Mouse (Mus musculus) thymus, postnatal 0 days (tissue): Measurements from ENCODE around the gene Slc25a21. TPM values are rescaled to one million over a fixed set of nuclear protein-coding genes. Genes with fewer than 3 reads are reported as not detected.

ENCODE experiments used
- DNase-seq: peaks from one replicate; pipeline ENCODE4 v3.0.0-alpha.2; 2015; ENCODE audit warnings: low spot score
- polyA plus RNA-seq: library from polyadenylated mRNA; unstranded; fragments of >200 nt; fragmentation: Nextera tagmentation; extraction: Ambion mirVana; gene quantifications from 2 replicates; pipeline ENCODE4 v1.2.1, GENCODE M21; 2015

Slc25a21 gene
- polyA plus RNA-seq, 1 experiment from 2014 or later: 0.66 TPM

DNA sequence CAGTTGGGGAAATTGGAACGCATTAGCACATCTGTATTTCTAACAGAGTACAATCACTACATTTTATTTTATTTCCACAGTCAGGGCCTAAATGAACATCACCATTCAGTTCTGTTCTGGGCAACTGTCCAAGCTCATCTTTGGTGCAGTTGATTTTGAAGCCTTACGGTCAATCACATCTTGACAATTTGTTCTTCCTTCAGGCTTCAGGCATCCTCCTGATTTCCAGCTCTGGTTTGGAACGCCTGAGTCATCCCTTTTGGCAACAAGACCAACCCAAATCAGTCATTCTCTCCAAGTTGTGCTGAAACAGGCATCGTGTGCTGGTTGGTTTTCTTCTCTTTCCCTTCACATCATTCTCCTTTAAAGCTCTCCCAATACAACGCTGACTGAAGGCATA is 416.1 kb downstream of the Slc25a21 start:
- no peak for DNase-seq

GRCm38 (mm10) chr12:56779621-56780020 is 417.7 kb downstream of the Slc25a21 start:
- no peak for DNase-seq

- no peak for DNase-seq
These were observed 423.3 kb downstream of the Slc25a21 start for GRCm38 (mm10) chr12:56773941-56774340.

- no peak for DNase-seq
These were observed 427.9 kb downstream of the Slc25a21 start for GRCm38 (mm10) chr12:56769421-56769820.

- DNase-seq: no peak
These were observed 429.8 kb downstream of the Slc25a21 start for GRCm38 (mm10) chr12:56767474-56767873.

GRCm38 (mm10) chr12:56737104-56737503 is 460.2 kb downstream of the Slc25a21 start:
- DNase-seq: no peak

DNA sequence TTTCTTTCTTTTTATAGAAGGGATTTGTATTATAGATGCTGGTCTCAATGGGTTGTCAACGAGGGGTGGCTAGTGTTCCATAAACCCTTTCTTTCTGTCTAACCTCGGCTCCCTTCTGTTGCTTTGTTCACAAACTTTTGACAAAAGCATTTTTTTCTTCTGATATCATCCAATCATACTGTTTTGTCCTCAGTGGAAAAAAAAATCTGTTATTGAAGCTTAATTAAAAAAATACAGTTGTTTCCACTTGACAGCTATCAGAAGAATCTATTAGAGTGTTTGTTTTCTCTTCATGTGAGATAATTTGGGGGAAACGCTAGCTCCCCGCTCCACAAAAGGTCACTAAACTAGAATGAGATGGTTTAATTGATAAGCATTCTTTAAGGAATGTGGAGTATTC is 469.6 kb downstream of the Slc25a21 start:
- no peak for DNase-seq

- DNase-seq: no peak
These were observed 478.6 kb downstream of the Slc25a21 start for GRCm38 (mm10) chr12:56718707-56719051.

DNA sequence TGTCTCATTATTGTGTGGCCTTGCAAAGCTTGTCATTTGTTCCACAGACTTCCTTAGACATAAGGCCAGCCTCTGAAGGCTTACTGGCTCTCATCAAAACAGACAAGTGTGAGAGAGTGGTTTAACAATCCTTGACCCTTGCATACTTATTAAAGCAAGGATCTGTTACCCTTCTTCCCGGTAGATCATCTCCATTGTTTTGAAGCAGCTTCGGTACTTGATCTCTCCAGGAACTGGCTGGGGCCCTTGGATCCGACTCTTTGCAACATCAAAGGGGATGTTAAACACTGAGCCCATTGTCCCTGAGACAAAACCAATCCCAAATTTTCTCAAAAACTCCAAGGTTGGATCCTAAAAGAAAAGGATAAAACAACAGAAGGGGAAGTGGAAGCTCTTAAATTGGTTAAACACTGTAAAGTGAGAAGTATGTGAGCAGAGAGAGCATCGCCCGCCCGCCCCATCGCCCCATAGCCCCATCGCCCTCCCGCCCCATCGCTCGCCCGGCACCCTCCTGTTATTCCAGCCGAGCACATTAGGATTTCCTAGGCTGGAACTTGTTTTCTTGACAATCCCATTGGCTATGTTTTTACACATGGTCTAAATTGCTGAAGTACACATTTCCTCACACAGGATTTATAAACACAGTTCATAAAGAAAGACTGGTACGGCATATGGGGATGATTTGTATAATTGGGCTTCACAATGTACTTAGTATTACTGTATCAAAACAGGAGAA is 479.1 kb downstream of the Slc25a21 start:
- no peak for DNase-seq

- DNase-seq: no peak
These were observed 496.3 kb downstream of the Slc25a21 start for GRCm38 (mm10) chr12:56701004-56701403.

DNA sequence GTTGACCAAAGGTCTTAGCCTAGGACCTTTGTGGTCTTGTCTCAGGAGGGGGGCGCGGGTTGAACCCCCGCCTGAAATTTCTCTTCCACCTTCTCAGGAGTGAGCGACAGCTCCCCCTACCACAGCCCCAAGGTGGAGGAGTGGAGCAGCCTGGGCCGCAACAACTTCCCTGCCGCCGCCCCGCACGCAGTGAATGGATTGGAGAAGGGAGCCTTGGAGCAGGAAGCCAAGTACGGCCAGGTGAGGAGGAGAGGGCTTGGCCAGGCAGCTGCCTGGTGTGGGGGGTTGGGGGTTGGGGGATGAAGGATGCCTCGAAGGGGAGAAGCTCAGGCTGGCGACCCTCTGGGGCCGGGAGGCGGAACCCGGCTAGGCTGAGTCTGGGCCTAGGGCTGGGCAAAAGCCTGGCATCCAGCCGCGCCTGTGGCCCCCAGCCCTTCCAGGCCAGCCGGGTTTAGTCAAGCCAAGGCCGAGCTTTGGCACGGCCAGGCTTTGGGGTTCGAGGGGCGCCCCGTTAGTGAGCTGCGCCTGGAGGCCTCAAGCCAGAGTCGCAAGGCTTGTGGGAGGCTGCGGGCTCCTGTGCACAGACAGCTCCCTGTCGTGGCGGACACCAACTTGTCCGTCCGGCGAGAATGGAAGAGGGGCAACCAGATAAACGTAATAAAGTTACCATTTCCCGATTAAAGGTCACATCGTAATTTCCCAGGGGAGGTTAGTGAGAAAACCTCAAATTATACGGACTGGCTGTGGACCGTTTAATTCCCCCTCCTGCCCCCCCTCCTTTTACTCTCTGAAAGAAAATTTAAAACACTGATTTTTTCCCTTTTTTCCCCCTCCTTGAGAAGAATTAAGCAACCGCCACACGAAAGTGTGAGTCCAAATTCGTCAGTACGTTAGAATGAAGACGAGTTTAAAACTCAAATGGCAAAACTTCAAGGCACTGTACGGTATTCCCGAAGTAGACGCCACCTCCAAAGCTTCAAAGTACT is 497.1 kb downstream of the Slc25a21 start:
- no peak for DNase-seq

DNA sequence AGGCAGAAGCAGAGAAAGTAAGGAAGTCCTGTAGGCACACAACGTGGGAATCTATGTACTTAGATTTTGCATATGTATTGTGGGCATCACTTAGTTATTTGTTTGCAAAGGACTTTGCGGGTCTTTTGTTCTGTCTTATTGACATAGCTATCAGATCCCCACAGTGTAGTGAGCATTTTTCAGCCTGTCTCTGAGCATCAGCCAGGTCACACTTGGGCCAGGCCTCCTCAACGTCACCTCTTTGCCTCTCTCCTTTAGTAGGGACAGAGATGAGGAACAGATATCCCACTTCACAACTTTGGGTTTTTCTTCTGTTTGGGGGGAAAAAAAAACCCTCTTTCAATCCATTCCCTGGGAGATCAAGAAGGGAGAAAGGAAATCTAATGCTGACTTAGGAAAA is 497.9 kb downstream of the Slc25a21 start:
- no peak for DNase-seq

GRCm38 (mm10) chr12:56698191-56698980 is 498.9 kb downstream of the Slc25a21 start:
- no peak for DNase-seq

- DNase-seq: no peak
These were observed 499.5 kb downstream of the Slc25a21 start for GRCm38 (mm10) chr12:56697785-56698184.

DNA sequence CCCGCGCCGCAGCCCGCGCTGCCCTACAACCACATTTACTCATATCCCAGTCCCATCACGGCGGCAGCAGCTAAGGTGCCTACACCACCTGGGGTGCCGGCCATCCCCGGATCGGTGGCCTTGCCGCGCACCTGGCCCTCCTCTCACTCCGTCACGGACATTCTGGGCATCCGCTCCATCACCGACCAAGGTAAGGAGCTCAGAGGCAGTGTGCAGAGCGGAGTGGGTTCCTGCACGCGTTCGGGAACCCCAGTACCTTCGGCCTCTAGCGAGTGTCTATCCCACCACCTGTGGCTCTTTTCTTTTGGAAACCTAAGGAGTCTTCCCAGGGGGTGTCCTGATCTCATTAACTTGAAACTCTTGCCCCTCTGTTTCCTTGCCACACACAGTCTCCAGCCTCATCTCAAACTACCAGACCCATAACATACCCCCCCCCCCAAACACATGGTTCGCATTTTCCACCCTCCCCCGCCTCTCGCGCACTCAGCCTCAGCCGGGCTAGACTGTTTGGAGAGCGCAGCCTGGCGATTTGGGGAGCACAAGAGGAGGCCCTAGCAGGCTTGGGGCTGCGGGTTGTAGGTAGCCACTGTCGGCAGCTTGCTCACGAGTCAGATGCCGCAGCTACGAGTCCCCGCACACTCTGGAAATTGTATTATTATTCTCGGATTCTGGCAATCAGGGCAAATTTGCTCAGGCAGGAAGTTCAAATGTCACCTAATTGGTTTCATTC is 500.1 kb downstream of the Slc25a21 start:
- no peak for DNase-seq

DNA sequence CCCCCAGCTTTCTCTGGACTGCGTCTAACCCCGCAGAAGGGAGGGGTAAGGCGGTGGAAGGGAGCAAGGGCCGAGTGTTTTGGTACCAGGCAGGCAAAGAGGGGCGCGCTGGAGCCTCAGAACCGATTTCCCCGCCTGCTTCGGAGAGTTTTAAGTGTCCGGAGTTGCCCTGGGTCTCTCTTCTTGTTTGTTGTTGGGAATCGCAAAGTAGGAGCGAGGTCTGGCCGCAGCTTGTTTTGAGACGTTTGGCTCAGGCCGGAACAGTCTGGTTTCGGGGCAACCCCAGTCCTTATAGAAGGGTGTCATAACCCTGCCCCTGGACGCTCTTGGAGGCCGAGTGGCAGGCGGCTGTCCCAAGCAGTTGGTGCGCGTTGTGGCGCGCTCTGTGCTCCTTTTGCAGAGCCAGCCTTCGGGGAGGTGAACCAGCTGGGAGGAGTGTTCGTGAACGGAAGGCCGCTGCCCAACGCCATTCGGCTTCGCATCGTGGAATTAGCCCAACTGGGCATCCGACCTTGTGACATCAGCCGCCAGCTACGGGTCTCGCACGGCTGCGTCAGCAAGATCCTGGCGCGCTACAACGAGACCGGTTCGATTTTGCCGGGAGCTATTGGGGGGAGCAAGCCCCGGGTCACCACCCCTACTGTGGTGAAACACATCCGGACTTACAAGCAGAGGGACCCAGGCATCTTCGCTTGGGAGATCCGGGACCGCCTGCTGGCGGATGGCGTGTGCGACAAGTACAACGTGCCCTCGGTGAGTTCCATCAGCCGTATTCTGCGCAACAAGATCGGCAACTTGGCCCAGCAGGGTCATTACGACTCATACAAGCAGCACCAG is 500.9 kb downstream of the Slc25a21 start:
- no peak for DNase-seq

- peak; percentile 11 for DNase-seq
These were observed 501.7 kb downstream of the Slc25a21 start for GRCm38 (mm10) chr12:56695358-56696173.

- no peak for DNase-seq
These were observed 502.3 kb downstream of the Slc25a21 start for GRCm38 (mm10) chr12:56694936-56695335.

DNA sequence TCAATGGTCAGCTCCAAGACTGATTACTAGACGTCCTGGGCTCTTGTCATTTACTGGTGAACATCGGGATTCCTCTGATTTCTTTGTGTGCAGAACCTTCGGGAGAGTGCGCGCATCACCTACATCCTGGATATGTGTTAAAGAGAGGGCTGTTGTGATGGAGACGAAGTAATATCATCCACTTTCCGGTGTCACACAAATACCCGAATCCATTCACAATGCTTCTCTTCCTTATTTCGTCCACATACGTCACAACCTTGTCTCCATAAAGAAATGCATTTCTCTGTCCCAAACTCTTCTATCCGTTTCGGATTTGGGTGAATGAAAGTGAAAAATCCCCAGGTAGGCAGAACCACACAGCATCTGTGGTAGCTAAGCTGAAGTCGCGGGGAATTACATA is 502.9 kb downstream of the Slc25a21 start:
- no peak for DNase-seq
